Comparison of ENCODE assay signal across 10 mouse cellular contexts in the genomic region with DNA sequence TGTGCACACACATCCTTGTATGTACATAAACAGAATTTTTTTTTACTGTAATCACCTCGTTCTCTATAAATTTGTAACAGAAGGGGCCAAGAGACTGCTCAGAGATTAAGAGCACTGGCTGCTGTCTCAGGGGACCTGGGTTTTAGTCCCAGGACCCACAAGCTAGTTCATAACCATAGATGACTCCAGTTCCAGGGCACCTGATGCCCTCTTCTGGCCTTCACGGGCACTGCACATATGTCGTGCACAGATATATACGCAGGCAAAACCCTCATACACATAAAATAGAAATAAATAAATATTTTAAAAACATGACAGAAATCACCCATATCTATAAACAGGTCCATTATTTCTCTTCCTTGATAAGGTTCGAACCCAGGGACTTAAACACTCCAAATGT.
DNase-seq lines count a peak whose midpoint lies in the region; ATAC-seq and TF ChIP-seq lines count a peak whose summit lies in the region.
"Had no signal": no experiment of that assay in that cellular context is flagged by ENCODE, and none has a peak within 500 bp of the region (broad histone marks: within the 10 kb centered on the region; RNA-seq: fewer than 3 reads in every experiment).

No protein-coding gene starts in this region.

- H3K79me2 ChIP-seq in CH12.LX (replicated peaks; ENCODE audit: control insufficient read depth, extremely low read depth, insufficient read depth, poor library complexity, severe bottlenecking): no peaks in the 10 kb centered on the region

- no peak overlapping the region for H3K9ac ChIP-seq in CH12.LX (ENCODE audit: insufficient read depth, low read depth)
- no peak overlapping the region for H3K9ac ChIP-seq in hindbrain, embryonic 16.5 days (ENCODE audit: low read depth, low read length)
- H3K9ac ChIP-seq: lung, embryonic 15.5 days had no signal

- no peak for ATAC-seq in hindbrain, embryonic 16.5 days

- peaks cover 3 to 37% of the 10 kb centered on the region in 2 experiments; a peak in 3 of 4 replicates for H3K4me1 ChIP-seq in CH12.LX (ENCODE audit: control insufficient read depth in 1 of 2, insufficient read depth in 2 of 2)
- H3K4me1 ChIP-seq in hindbrain, embryonic 16.5 days (ENCODE audit: control insufficient read depth, insufficient read depth, low read depth, low read length): peaks cover 7% of the 10 kb centered on the region; the same call in 1 of the 2 replicates

- in situ Hi-C loops in CH12.LX (cut with MboI; ENCODE audit: low pct_ligation_motif_present, low pct_unique_long_range_greater_than_20kb, low sequenced_read_pairs): no loop called here

- TF ChIP-seq EP300 in CH12.LX (IDR thresholded peaks at IDR 0.05; ENCODE audit: low read length): no peak

- peak; percentile 30 for DNase-seq in adrenal gland, postnatal 14 days
- no peak for DNase-seq in adrenal gland, postnatal 4 days (ENCODE audit: low spot score in 2 of 2)
- no peak for DNase-seq in layer of hippocampus, adult 2 months (ENCODE audit: low spot score in 2 of 2)
- no peak for DNase-seq in layer of hippocampus, postnatal 10 days (ENCODE audit: low spot score in 2 of 2)
- DNase-seq in CH12.LX (ENCODE audit: extremely low read depth): peak; percentile 33
- peak; percentile 38 for DNase-seq in lung, postnatal 36 days
- DNase-seq in layer of hippocampus, adult 8-10 months (ENCODE audit: low spot score in 2 of 2): no peak

- no peak overlapping the region for H3K4me3 ChIP-seq in layer of hippocampus, adult 2 months
- H3K4me3 ChIP-seq in CH12.LX (replicated peaks in 1 of 3; ENCODE audit: low read depth in 2 of 3, low read length in 2 of 3, poor library complexity in 1 of 3): no peak overlapping the region
- H3K4me3 ChIP-seq in hindbrain, embryonic 16.5 days (ENCODE audit: low read length): no peak overlapping the region
- H3K4me3 ChIP-seq: erythroblast, embryonic 14.5 days; lung, embryonic 15.5 days had no signal

- peak; percentile 75 for TF ChIP-seq CTCF in layer of hippocampus, adult 2 months (conservative IDR thresholded peaks at IDR 0.05)
- peak; percentile 35 to 61; a peak in 3 of 4 replicates for TF ChIP-seq CTCF in CH12.LX (conservative IDR thresholded peaks at IDR 0.05 in 1 of 2, IDR thresholded peaks at IDR 0.05 in 1 of 2; ENCODE audit: low read depth in 2 of 2, low read length in 2 of 2)

- no peak overlapping the region for H3K4me2 ChIP-seq in CH12.LX (ENCODE audit: insufficient read depth, low read depth, poor library complexity, severe bottlenecking)
- no peak overlapping the region for H3K4me2 ChIP-seq in hindbrain, embryonic 16.5 days (ENCODE audit: low read length)
- H3K4me2 ChIP-seq: lung, embryonic 15.5 days had no signal

- dilution Hi-C loops in CH12.LX (cut with MboI; ENCODE audit: extremely low pct_ligation_motif_present, extremely low pct_unique_long_range_greater_than_20kb, low sequenced_read_pairs): no loop called here

- WGBS in hindbrain, embryonic 16.5 days: 84% methylated on average over 5 of the region's 5 CpGs

- TF ChIP-seq RAD21 in CH12.LX (IDR thresholded peaks at IDR 0.05; ENCODE audit: low read depth, low read length): peak; percentile 62

- H3K27ac ChIP-seq in layer of hippocampus, adult 2 months: no peak overlapping the region
- H3K27ac ChIP-seq in CH12.LX (ENCODE audit: insufficient read depth, low read depth): no peak overlapping the region
- no peak overlapping the region for H3K27ac ChIP-seq in hindbrain, embryonic 16.5 days (ENCODE audit: low read depth, low read length)
- H3K27ac ChIP-seq: lung, embryonic 15.5 days had no signal

- no peaks in the 10 kb centered on the region for H3K36me3 ChIP-seq in CH12.LX (replicated peaks in 1 of 2; ENCODE audit: control insufficient read depth in 1 of 2, insufficient read depth in 1 of 2, low read length in 1 of 2)
- H3K36me3 ChIP-seq in hindbrain, embryonic 16.5 days (ENCODE audit: control insufficient read depth, insufficient read depth, low read length): no peaks in the 10 kb centered on the region
- H3K36me3 ChIP-seq: lung, embryonic 15.5 days had no signal

- no peaks in the 10 kb centered on the region for H3K27me3 ChIP-seq in CH12.LX (replicated peaks)
- H3K27me3 ChIP-seq in hindbrain, embryonic 16.5 days (replicated peaks; ENCODE audit: control insufficient read depth, insufficient read depth, low read length): no peaks in the 10 kb centered on the region

- no peaks in the 10 kb centered on the region for H3K9me3 ChIP-seq in CH12.LX (replicated peaks; ENCODE audit: low read length)
- no peaks in the 10 kb centered on the region for H3K9me3 ChIP-seq in hindbrain, embryonic 16.5 days (ENCODE audit: control insufficient read depth, low read length)
- H3K9me3 ChIP-seq: lung, embryonic 15.5 days had no signal

- TF ChIP-seq POLR2A in CH12.LX (IDR thresholded peaks at IDR 0.05; ENCODE audit: low read depth, low read length): no peak

TF ChIP-seq in CH12.LX, 34 proteins besides CTCF, POLR2A, EP300 and RAD21:
- TF ChIP-seq RCOR1 (conservative IDR thresholded peaks at IDR 0.05; ENCODE audit: low read depth, low read length) (no peak), SMC3 (IDR thresholded peaks at IDR 0.05; ENCODE audit: low read depth, low read length) (peak; percentile 63)

Comparison
In these comparisons a context has a peak if more than half of its experiments do, and no peak if none do; other contexts are left out.
1. DNase-seq: peak in adrenal gland, postnatal 14 days (single experiment), CH12.LX (single experiment) and lung, postnatal 36 days (single experiment); none in adrenal gland, postnatal 4 days (0 of 2), layer of hippocampus, adult 2 months (0 of 2), layer of hippocampus, postnatal 10 days (0 of 2) and layer of hippocampus, adult 8-10 months (0 of 2).